Mouse (Mus musculus) megakaryocyte, embryonic 14.5 days (primary cell): ENCODE measurements around the gene Foxc2.

Source experiments
- FLI1 ChIP-seq: IDR thresholded peaks from 2 replicates; pipeline ENCODE4 v1.6.1; 2012; ENCODE audit warnings: low read length, inconsistent platforms, mixed read lengths
- GATA1 ChIP-seq: IDR thresholded peaks from 3 replicates; pipeline ENCODE4 v1.6.1; 2012; ENCODE audit warnings: mixed read lengths, low read length, inconsistent platforms, borderline replicate concordance

DNA sequence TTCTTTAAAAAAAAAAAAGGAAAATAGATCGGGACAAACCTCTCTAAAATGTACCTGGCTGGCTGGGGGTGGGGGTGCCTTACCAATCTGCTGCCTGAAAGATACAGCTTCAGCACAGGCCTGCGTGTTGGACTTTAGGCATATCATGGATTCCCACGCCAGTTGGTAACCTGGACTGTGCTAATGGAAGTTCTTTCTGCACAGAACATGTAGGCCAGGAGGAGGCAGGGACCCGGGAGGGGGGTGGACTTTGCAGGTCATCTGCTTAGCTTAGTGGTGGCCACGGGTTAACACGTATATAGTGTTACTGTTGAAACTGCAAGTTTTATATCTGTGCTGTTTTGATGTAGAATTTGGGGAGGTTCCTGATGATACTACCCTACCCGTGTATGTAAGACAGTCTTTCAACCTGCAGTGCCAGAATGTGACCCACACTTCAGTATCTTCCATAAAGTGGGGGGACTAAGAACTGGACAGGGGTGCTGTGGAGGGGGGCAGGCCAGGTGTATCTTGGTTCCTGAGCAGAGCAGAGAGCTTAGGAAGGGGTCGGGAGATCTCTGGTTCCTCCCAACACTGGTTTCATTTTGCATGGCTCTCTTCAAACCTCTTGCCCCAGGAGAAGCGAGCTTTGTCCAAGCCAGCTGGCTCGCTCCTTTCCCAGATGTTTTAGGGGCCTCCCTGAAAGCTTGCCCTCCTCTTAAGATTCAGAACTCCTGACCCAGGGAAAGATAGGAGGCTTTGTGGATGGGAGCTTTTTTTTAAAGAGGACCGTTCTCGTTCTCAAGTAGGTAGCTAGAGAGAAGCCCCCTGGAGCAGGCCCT is 3.9 kb downstream of the Foxc2 start:
- TF ChIP-seq GATA1 = no peak
- no peak for TF ChIP-seq FLI1
